In the genomic region with DNA sequence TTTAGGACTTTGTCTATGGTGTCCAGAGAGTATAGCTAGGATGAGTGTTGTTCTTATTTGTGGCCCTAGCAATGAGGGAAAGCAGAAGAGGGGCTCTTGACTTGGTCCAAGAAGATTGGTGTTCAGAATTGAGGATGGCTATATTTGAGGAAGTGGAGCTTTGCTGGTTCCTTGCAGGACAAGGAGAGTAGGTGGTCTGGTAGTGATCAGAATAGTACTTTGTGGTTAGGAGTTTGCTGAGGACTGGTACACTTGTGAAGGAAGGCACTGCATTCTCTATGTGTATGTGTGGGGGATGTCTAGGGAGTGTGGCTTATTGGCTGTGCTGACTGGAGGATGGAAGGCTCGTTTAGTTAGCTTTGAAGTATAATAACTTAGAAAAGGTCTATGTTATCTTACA, we compare ENCODE assay signal across 27 mouse cellular contexts.
A peak's percentile ranks its signal among the peaks of the same experiment; 100 is the strongest.
DNase-seq lines count a peak whose midpoint lies in the region; ATAC-seq and TF ChIP-seq lines count a peak whose summit lies in the region.
"Had no signal": no experiment of that assay in that cellular context is flagged by ENCODE, and none has a peak within 500 bp of the region (broad histone marks: within the 10 kb centered on the region; RNA-seq: fewer than 3 reads in every experiment).

No protein-coding gene starts in this region.

- no peak overlapping the region for H3K4me2 ChIP-seq in liver, embryonic 12.5 days
- no peak overlapping the region for H3K4me2 ChIP-seq in stomach, postnatal 0 days (replicated peaks; ENCODE audit: low read depth)
- H3K4me2 ChIP-seq: embryonic facial prominence, embryonic 13.5 days; embryonic facial prominence, embryonic 15.5 days; forebrain, embryonic 12.5 days had no signal

- no peak overlapping the region for H3K27ac ChIP-seq in liver, embryonic 12.5 days
- no peak overlapping the region for H3K27ac ChIP-seq in stomach, postnatal 0 days (replicated peaks)
- H3K27ac ChIP-seq: embryonic facial prominence, embryonic 13.5 days; embryonic facial prominence, embryonic 15.5 days; forebrain, embryonic 10.5 days; forebrain, embryonic 12.5 days had no signal

- TF ChIP-seq CTCF in stomach, postnatal 0 days (IDR thresholded peaks at IDR 0.05; ENCODE audit: low read depth) = no peak

- no peak overlapping the region for H3K4me3 ChIP-seq in liver, embryonic 12.5 days
- no peak overlapping the region for H3K4me3 ChIP-seq in stomach, postnatal 0 days (ENCODE audit: low read depth, low read length)
- H3K4me3 ChIP-seq: embryonic facial prominence, embryonic 13.5 days; embryonic facial prominence, embryonic 15.5 days; erythroblast, embryonic 14.5 days; forebrain, embryonic 10.5 days; forebrain, embryonic 12.5 days had no signal

- H3K9me3 ChIP-seq in liver, embryonic 12.5 days (replicated peaks) = no peaks in the 10 kb centered on the region
- H3K9me3 ChIP-seq in stomach, postnatal 0 days (ENCODE audit: control insufficient read depth, low read length) = no peaks in the 10 kb centered on the region
- H3K9me3 ChIP-seq: embryonic facial prominence, embryonic 13.5 days; embryonic facial prominence, embryonic 15.5 days; forebrain, embryonic 10.5 days; forebrain, embryonic 12.5 days; G1E had no signal

- no peaks in the 10 kb centered on the region for H3K27me3 ChIP-seq in liver, embryonic 12.5 days (replicated peaks)
- H3K27me3 ChIP-seq in stomach, postnatal 0 days (ENCODE audit: control insufficient read depth, insufficient read depth, low read length) = no peaks in the 10 kb centered on the region
- H3K27me3 ChIP-seq: CH12.LX; embryonic facial prominence, embryonic 13.5 days; embryonic facial prominence, embryonic 15.5 days; forebrain, embryonic 12.5 days; Patski had no signal

- H3K36me3 ChIP-seq in liver, embryonic 12.5 days = no peaks in the 10 kb centered on the region
- no peaks in the 10 kb centered on the region for H3K36me3 ChIP-seq in stomach, postnatal 0 days (ENCODE audit: control insufficient read depth, insufficient read depth, low read length)
- H3K36me3 ChIP-seq: embryonic facial prominence, embryonic 13.5 days; embryonic facial prominence, embryonic 15.5 days; forebrain, embryonic 10.5 days; forebrain, embryonic 12.5 days; G1E had no signal

- no peaks in the 10 kb centered on the region for H3K4me1 ChIP-seq in liver, embryonic 12.5 days
- H3K4me1 ChIP-seq in stomach, postnatal 0 days (replicated peaks; ENCODE audit: control insufficient read depth, insufficient read depth) = no peaks in the 10 kb centered on the region
- H3K4me1 ChIP-seq: embryonic facial prominence, embryonic 13.5 days; embryonic facial prominence, embryonic 15.5 days; forebrain, embryonic 10.5 days; forebrain, embryonic 12.5 days had no signal

- TF ChIP-seq EP300 in stomach, postnatal 0 days (optimal IDR thresholded peaks at IDR 0.05) = no peak

- WGBS in liver, embryonic 12.5 days (ENCODE audit: insufficient replicate concordance) = 40% methylated on average over 1 of the region's 1 CpGs
- 34% methylated on average over 1 of the region's 1 CpGs for WGBS in stomach, postnatal 0 days

- DNase-seq in stomach, postnatal 0 days (ENCODE audit: low spot score) = no peak
- DNase-seq: adrenal gland, adult 8-10 months; adrenal gland, postnatal 14 days; adrenal gland, postnatal 36 days; B cell, adult 2 months; cerebellum, adult 11-12 months; cerebellum, adult 2 months; cerebellum, adult 9-10 months; cerebellum, postnatal 10 days; cerebellum, postnatal 25 days; embryo, embryonic 11 days had no signal

- peak; percentile 47; the same call in 1 of the 2 replicates for ATAC-seq in common myeloid progenitor, adult 5-6 weeks (replicated peaks; ENCODE audit: low read depth, poor library complexity, severe bottlenecking)
- peak; percentile 4 to 51; a peak in 2 of 4 replicates for ATAC-seq in hematopoietic stem cell, adult 5-6 weeks (replicated peaks in 1 of 2; ENCODE audit: insufficient read depth in 1 of 2, low FRiP score in 2 of 2, low TSS enrichment in 1 of 2, low read depth in 1 of 2, poor library complexity in 2 of 2, severe bottlenecking in 2 of 2)
- peak; percentile 61 for ATAC-seq in megakaryocyte progenitor cell, adult 5-6 weeks (replicated peaks; ENCODE audit: poor library complexity)
- no peak for ATAC-seq in liver, embryonic 12.5 days
- no peak for ATAC-seq in stomach, postnatal 0 days (ENCODE audit: low FRiP score, low TSS enrichment)
- ATAC-seq: activated CD4-positive, CD25-positive, alpha-beta regulatory T cell, adult 4 months; CD4-positive, CD25-positive, alpha-beta regulatory T cell, adult 4 months; forebrain, embryonic 14.5 days; forebrain, embryonic 16.5 days; Patski had no signal

- no peak overlapping the region for H3K9ac ChIP-seq in liver, embryonic 12.5 days
- no peak overlapping the region for H3K9ac ChIP-seq in stomach, postnatal 0 days (ENCODE audit: low read length)
- H3K9ac ChIP-seq: embryonic facial prominence, embryonic 13.5 days; embryonic facial prominence, embryonic 15.5 days; forebrain, embryonic 12.5 days had no signal

Comparison
In these comparisons a context has a peak if more than half of its experiments do, and no peak if none do; other contexts are left out.
1. ATAC-seq: peak in common myeloid progenitor, adult 5-6 weeks (single experiment), hematopoietic stem cell, adult 5-6 weeks (2 of 2) and megakaryocyte progenitor cell, adult 5-6 weeks (single experiment); none in liver, embryonic 12.5 days (single experiment) and stomach, postnatal 0 days (single experiment).